Mouse (Mus musculus): ENCODE measurements at regions not wholly inside any gene's neighbourhood (a gene's known extent, or its start where the extent isn't known, plus 50 kb on each side); places are given as distances from the start of the nearest gene placed in this dataset.

- ATAC-seq (replicated peaks in 1 of 2; ENCODE audit: insufficient read depth in 1 of 2, low FRiP score in 2 of 2, low TSS enrichment in 1 of 2, low read depth in 1 of 2, poor library complexity in 2 of 2, severe bottlenecking in 2 of 2), result no peak
Measured at GRCm38 (mm10) chr9:101498721-101499120, 247.1 kb upstream of the Ppp2r3a start.

GRCm38 (mm10) chr9:101495768-101496167 is 244.2 kb upstream of the Ppp2r3a start:
- no peak for ATAC-seq (replicated peaks in 1 of 2; ENCODE audit: insufficient read depth in 1 of 2, low FRiP score in 2 of 2, low TSS enrichment in 1 of 2, low read depth in 1 of 2, poor library complexity in 2 of 2, severe bottlenecking in 2 of 2)

- ATAC-seq (replicated peaks in 1 of 2; ENCODE audit: insufficient read depth in 1 of 2, low FRiP score in 2 of 2, low TSS enrichment in 1 of 2, low read depth in 1 of 2, poor library complexity in 2 of 2, severe bottlenecking in 2 of 2), result no peak
Measured at GRCm38 (mm10) chr9:101489013-101489412, 237.4 kb upstream of the Ppp2r3a start.

GRCm38 (mm10) chr9:101476223-101476622 is 224.6 kb upstream of the Ppp2r3a start:
- no peak for ATAC-seq (replicated peaks in 1 of 2; ENCODE audit: insufficient read depth in 1 of 2, low FRiP score in 2 of 2, low TSS enrichment in 1 of 2, low read depth in 1 of 2, poor library complexity in 2 of 2, severe bottlenecking in 2 of 2)

GRCm38 (mm10) chr9:101473074-101473461 is 221.5 kb upstream of the Ppp2r3a start:
- no peak for ATAC-seq (replicated peaks in 1 of 2; ENCODE audit: insufficient read depth in 1 of 2, low FRiP score in 2 of 2, low TSS enrichment in 1 of 2, low read depth in 1 of 2, poor library complexity in 2 of 2, severe bottlenecking in 2 of 2)

GRCm38 (mm10) chr9:101472101-101473073 is 220.8 kb upstream of the Ppp2r3a start:
- ATAC-seq (replicated peaks in 1 of 2; ENCODE audit: insufficient read depth in 1 of 2, low FRiP score in 2 of 2, low TSS enrichment in 1 of 2, low read depth in 1 of 2, poor library complexity in 2 of 2, severe bottlenecking in 2 of 2), result no peak

GRCm38 (mm10) chr9:101471665-101472064 is 220.1 kb upstream of the Ppp2r3a start:
- no peak for ATAC-seq (replicated peaks in 1 of 2; ENCODE audit: insufficient read depth in 1 of 2, low FRiP score in 2 of 2, low TSS enrichment in 1 of 2, low read depth in 1 of 2, poor library complexity in 2 of 2, severe bottlenecking in 2 of 2)

GRCm38 (mm10) chr9:101469756-101470155 is 218.2 kb upstream of the Ppp2r3a start:
- ATAC-seq (replicated peaks in 1 of 2; ENCODE audit: insufficient read depth in 1 of 2, low FRiP score in 2 of 2, low TSS enrichment in 1 of 2, low read depth in 1 of 2, poor library complexity in 2 of 2, severe bottlenecking in 2 of 2), result no peak

- ATAC-seq (replicated peaks in 1 of 2; ENCODE audit: insufficient read depth in 1 of 2, low FRiP score in 2 of 2, low TSS enrichment in 1 of 2, low read depth in 1 of 2, poor library complexity in 2 of 2, severe bottlenecking in 2 of 2), result no peak
Measured at GRCm38 (mm10) chr9:101464727-101465427, 213.3 kb upstream of the Ppp2r3a start.

GRCm38 (mm10) chr9:101458947-101459627 is 207.5 kb upstream of the Ppp2r3a start:
- ATAC-seq (replicated peaks in 1 of 2; ENCODE audit: insufficient read depth in 1 of 2, low FRiP score in 2 of 2, low TSS enrichment in 1 of 2, low read depth in 1 of 2, poor library complexity in 2 of 2, severe bottlenecking in 2 of 2), result no peak

- ATAC-seq (replicated peaks in 1 of 2; ENCODE audit: insufficient read depth in 1 of 2, low FRiP score in 2 of 2, low TSS enrichment in 1 of 2, low read depth in 1 of 2, poor library complexity in 2 of 2, severe bottlenecking in 2 of 2), result no peak
Measured at GRCm38 (mm10) chr9:101458306-101458946, 206.8 kb upstream of the Ppp2r3a start.

GRCm38 (mm10) chr9:101446316-101446715 is 194.7 kb upstream of the Ppp2r3a start:
- no peak for ATAC-seq (replicated peaks in 1 of 2; ENCODE audit: insufficient read depth in 1 of 2, low FRiP score in 2 of 2, low TSS enrichment in 1 of 2, low read depth in 1 of 2, poor library complexity in 2 of 2, severe bottlenecking in 2 of 2)

- no peak for ATAC-seq (replicated peaks in 1 of 2; ENCODE audit: insufficient read depth in 1 of 2, low FRiP score in 2 of 2, low TSS enrichment in 1 of 2, low read depth in 1 of 2, poor library complexity in 2 of 2, severe bottlenecking in 2 of 2)
Measured at GRCm38 (mm10) chr9:101445764-101446163, 194.2 kb upstream of the Ppp2r3a start.

GRCm38 (mm10) chr9:101445293-101445692 is 193.7 kb upstream of the Ppp2r3a start:
- ATAC-seq (replicated peaks in 1 of 2; ENCODE audit: insufficient read depth in 1 of 2, low FRiP score in 2 of 2, low TSS enrichment in 1 of 2, low read depth in 1 of 2, poor library complexity in 2 of 2, severe bottlenecking in 2 of 2), result no peak

GRCm38 (mm10) chr9:101439856-101440255 is 188.3 kb upstream of the Ppp2r3a start:
- no peak for ATAC-seq (replicated peaks in 1 of 2; ENCODE audit: insufficient read depth in 1 of 2, low FRiP score in 2 of 2, low TSS enrichment in 1 of 2, low read depth in 1 of 2, poor library complexity in 2 of 2, severe bottlenecking in 2 of 2)

- ATAC-seq (replicated peaks in 1 of 2; ENCODE audit: insufficient read depth in 1 of 2, low FRiP score in 2 of 2, low TSS enrichment in 1 of 2, low read depth in 1 of 2, poor library complexity in 2 of 2, severe bottlenecking in 2 of 2), result no peak
Measured at GRCm38 (mm10) chr9:101438564-101439180, 187.1 kb upstream of the Ppp2r3a start.
